Mouse (Mus musculus) embryo, embryonic 10 days (tissue): ENCODE measurements around the gene Ppil6.

Source experiments
- DNase-seq: peaks from one replicate; pipeline ENCODE4 v3.0.0-alpha.2; 2015; ENCODE audit warnings: low spot score

Gene Ppil6

DNA sequence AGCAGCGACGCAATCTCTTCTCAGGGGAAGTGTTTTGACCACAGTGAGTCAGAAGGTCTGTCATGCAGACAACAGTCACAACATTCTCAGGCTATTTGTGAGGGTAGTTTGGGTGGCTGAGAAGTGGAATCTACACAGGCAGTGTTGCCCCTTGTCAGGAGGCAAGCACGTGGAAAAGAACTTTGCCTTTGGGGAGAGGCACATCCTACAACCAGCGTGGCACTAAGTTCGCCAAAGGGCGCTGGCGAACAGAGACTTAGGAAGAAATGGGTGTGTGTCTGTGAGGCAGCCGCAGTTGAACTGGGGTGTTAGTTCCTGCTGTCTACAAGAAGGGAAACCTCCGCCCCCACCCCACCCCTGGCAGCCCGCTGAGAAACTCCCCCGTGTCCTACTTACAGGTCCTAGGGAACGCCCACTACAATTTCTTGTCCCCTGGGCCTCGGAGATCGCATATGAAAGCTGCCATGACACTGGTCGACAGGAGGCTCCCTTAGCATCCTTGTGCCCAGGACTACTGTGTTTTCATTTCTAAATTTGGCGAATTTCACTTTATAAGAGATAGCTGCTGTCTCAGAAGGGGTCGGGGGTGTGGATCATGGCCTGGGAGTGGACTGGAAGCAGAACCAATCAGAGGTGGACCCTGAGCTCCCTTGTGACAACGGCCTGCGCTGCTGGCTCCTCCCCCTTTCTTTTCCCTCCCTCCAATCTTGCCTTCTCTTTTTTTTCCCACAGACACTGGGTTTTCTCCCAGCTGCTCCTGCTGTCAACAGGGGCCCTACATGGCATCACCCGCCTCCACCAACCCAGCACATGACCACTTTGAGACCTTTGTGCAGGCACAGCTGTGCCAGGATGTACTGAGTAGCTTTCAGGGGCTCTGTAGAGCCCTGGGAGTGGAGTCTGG is 12.7 kb upstream of the Ppil6 start:
- DNase-seq, result peak; percentile 87

DNA sequence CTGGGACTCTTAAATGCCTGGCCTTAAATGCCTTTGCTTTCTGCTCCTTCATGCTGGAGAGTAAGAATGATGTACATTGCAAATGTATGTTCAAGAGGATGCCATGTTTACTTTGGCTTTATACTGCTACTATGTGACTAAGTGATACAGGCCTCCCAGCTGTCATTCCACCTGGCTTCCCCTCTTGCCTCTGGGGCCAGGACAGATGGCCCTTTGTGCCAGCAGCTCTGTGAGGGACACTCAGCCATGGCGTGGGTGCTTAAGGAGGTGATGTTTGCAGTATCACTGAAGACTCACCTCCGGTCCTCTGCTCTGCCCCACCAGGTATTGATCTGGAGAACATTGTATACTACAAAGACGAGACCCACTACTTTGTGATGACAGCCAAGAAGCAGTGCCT is 10.3 kb upstream of the Ppil6 start:
- DNase-seq, result no peak

- DNase-seq, result no peak
Measured at GRCm38 (mm10) chr10:41480938-41481880, 9.0 kb upstream of the Ppil6 start.

GRCm38 (mm10) chr10:41482446-41482845 is 7.8 kb upstream of the Ppil6 start:
- DNase-seq, result no peak

GRCm38 (mm10) chr10:41485778-41486177 is 4.5 kb upstream of the Ppil6 start:
- no peak for DNase-seq

- no peak for DNase-seq
Measured at GRCm38 (mm10) chr10:41486506-41487170, 3.6 kb upstream of the Ppil6 start.

DNA sequence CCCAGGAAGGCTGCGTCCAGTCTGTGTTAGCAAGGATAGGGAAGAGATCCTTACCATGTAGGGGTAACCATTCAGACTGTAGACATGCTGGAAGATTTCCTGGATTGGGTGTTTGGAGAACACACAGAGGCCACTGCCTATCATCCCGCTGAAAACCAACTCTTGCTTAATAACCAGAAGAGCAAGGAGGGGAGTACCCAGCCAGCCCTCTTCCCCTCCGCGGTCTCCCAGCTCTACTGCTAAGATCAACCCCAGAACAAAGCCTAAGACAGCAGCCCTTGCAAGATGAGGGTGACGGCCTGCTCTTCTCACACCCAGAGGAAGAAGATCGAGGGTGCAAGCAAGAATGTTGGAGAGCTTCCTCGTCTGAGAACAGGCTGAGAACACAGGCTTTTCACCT is 1.4 kb upstream of the Ppil6 start:
- DNase-seq, result no peak

- no peak for DNase-seq
Measured at GRCm38 (mm10) chr10:41489294-41489693, 945 bp upstream of the Ppil6 start.

DNA sequence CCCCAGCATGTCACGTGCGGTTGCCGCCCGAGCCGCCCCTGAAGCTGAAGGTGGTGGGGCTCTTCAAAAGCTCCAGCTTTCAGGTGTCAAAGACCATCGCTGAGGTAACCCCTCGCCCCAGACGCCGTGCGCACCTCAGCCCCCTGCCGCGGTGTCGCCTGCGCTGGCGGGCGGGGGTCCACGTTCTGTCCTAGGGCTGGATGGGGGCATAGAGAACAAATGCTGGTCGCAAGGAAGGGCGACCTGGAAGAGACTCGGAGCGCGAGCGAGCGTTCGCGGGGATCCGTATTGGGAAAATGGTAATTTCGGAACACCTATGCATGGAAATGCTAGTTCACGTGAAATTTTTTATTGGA is 257 bp downstream of the Ppil6 start:
- no peak for DNase-seq

DNA sequence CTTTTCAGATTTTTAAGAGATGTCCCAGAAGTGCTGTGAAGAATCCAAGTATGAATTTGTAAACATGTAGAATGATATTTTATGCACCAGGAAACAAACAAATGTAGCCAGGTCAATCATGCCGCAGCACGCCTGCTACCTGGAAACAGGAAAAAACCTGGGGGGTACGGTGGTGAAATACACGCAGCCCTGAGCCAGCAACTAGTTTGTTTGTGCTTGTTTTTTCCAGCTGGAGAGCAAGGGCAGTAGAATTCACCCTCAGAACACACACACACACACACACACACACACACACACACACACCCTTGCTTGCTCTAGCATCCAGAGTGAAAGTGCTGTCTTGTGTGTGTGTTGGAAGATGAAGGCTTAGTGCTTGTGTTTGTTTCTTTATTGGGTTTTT is 872 bp downstream of the Ppil6 start:
- no peak for DNase-seq

DNA sequence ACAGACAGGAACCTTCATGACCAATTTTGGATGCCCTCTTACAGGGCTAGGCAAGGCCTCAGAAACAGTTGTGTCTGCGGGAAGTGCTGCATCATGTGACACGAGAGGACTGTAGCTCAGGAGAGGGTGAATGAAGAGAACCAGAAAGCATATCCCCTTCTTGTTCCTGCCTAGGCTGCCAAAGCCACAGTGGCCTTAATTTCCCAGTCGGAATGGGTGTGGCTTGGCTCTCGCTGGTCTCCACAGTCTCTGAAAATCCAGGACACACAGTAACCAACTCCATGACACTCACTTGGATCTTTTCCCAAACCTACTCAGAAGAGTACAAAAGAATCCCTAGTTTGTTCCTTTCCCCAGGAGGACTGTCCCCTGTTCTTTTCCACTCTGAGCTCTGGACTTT is 10.7 kb downstream of the Ppil6 start:
- no peak for DNase-seq

DNA sequence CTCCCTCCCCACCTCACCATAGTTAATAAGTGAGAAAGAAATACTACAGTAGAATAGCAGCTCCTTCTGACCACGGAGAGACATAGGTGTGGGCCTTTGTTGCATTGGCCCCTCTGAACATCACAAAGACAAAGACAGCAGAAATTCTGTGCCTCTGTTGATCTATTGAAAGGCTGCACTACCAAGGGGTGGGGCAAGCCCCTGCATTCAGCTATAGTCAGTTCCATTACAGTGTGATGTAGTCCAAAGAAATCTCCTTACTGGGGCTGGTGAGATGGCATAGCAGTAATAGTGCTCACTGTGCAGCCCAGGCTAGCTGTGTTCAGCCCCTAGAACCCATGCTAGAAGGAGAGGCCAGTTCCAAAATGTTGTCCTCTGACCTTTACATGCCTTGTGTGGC is 14.8 kb downstream of the Ppil6 start:
- DNase-seq, result no peak

DNA sequence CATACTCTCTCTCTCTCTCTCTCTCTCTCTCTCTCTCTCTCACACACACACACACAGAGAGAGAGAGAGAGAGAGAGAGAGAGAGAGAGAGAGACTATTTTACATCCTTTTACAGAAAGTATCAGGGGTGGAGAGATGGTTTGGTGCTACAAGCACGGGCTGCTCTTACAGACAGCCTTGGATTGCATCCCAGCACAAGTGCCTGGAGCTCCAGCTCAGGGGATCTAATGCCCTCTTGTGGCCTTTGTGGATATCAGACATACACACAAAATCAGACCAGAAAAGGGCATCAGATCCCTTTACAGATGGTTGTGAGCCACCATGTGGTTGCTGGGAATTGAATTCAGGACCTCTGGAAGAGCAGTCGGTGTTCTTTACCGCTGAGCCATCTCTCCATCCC is 15.2 kb downstream of the Ppil6 start:
- peak; percentile 87 for DNase-seq

- peak; percentile 73 for DNase-seq
Measured at GRCm38 (mm10) chr10:41509160-41509559, 18.9 kb downstream of the Ppil6 start.

DNA sequence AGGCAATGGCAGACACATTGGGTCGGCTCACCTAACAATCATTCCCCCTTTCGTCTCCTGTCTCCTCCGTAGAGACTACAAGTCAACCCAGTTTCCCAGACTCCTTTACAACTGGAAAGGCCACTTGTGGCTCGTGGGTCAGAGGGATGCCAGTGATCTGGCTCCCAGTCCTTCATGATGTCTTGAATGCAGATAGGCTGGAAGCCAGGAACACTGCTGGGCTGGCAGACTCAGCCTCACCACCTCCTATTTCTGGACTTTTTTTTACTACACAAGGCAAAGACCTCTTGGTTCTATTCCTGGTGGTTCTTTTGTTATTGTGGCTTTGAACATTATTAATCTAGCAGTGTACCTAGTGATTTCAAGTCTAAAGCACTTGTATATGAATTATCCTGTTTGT is 24.1 kb downstream of the Ppil6 start:
- no peak for DNase-seq

GRCm38 (mm10) chr10:41514921-41515320 is 24.7 kb downstream of the Ppil6 start:
- DNase-seq, result no peak

GRCm38 (mm10) chr10:41518508-41518980 is 28.3 kb downstream of the Ppil6 start:
- DNase-seq, result peak; percentile 86

- peak; percentile 96 for DNase-seq
Measured at GRCm38 (mm10) chr10:41518981-41519618, 28.9 kb downstream of the Ppil6 start, which contains the start of gene Cd164. TSS of gene Cd164 (plus strand) at chr10:41519414.

- peak; percentile 54 for DNase-seq
Measured at GRCm38 (mm10) chr10:41519640-41520409, 29.6 kb downstream of the Ppil6 start.

DNA sequence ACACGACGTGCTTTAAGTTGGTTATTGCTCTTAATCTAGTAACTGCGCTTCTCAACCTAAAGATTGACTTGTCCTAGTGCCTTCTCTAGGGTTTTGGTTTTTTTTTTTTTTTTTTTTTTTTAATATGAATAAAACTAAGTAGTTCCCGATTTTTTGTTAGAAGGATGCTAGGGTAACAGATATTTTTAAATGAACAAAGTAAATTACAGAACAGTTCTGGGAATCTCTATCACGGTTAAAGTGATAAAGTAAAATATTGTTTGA is 30.1 kb downstream of the Ppil6 start:
- DNase-seq, result no peak

DNA sequence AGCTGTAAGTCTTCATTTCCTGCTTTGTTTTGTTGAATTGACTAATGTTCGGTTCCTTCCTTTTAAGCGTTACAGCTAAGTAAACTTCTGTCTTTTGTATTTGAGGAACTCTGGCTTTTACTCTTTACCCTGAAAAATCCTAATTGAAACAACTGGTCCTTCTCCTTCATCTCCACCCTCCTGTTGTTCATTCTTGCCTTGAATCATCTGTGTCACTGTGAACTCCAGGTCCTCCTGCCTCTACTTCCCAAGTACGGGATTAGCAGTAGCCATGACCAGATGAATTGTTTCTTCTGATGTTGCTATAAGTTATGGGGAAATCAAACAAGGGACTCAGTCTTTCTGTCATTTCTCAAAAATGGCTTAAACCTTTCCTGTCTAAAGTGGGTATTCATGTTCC is 33.1 kb downstream of the Ppil6 start:
- no peak for DNase-seq
